Mouse (Mus musculus) myocyte (in vitro differentiated cells): ENCODE measurements around the gene Slc5a10.

Experiments used
- MAX ChIP-seq: IDR thresholded peaks from one replicate; pipeline ENCODE4 v1.6.1; 2011; ENCODE audit warnings: low read depth, mild to moderate bottlenecking, control low read depth
- MYOD1 ChIP-seq, 3 experiments: IDR thresholded peaks; one replicate each; pipeline ENCODE4 v1.6.1; 2011; ENCODE audit warnings: control low read depth in 2 of 3, low read depth in 2 of 3, mild to moderate bottlenecking in 2 of 3, moderate library complexity in 1 of 3; ENCODE audit not compliant: insufficient read length in 2 of 3, control insufficient read depth in 1 of 3
- POLR2A ChIP-seq: IDR thresholded peaks from one replicate; pipeline ENCODE4 v1.6.1; 2011; ENCODE audit warnings: low read depth, mild to moderate bottlenecking, control low read depth, moderate library complexity; ENCODE audit not compliant: insufficient read length
- POLR2AphosphoS2 ChIP-seq: IDR thresholded peaks from one replicate; pipeline ENCODE4 v1.6.1; 2011; ENCODE audit warnings: low read depth, control low read depth; ENCODE audit not compliant: insufficient read length
- SRF ChIP-seq: IDR thresholded peaks from one replicate; pipeline ENCODE4 v1.6.1; 2011; ENCODE audit warnings: low read depth; ENCODE audit not compliant: control insufficient read depth, insufficient read length
- USF1 ChIP-seq: IDR thresholded peaks from one replicate; pipeline ENCODE4 v1.6.1; 2011; ENCODE audit warnings: low read depth, mild to moderate bottlenecking, control low read depth, moderate library complexity

- TF ChIP-seq POLR2A (no peak), POLR2AphosphoS2 (no peak), MYOD1 (IDR thresholded peaks at IDR 0.05; ENCODE audit: control insufficient read depth in 1 of 3, insufficient read length in 2 of 3, low read depth in 2 of 3) (no peak), SRF (no peak), MAX (no peak), USF1 (no peak)
Observed at GRCm38 (mm10) chr11:61659011-61659858, 61.4 kb downstream of the Slc5a10 start.
